Mouse (Mus musculus) stomach, postnatal 0 days (tissue): Measurements from ENCODE around the gene Hist2h2aa2.

ENCODE experiments used
- CTCF ChIP-seq: IDR thresholded peaks from 2 replicates; pipeline ENCODE4 v1.5.1; 2016; ENCODE audit warnings: antibody characterized with exemption, low read depth, mild to moderate bottlenecking, moderate library complexity
- EP300 ChIP-seq: optimal IDR thresholded peaks from 2 replicates; pipeline ENCODE3; 2016; ENCODE audit warnings: antibody characterized with exemption

DNA sequence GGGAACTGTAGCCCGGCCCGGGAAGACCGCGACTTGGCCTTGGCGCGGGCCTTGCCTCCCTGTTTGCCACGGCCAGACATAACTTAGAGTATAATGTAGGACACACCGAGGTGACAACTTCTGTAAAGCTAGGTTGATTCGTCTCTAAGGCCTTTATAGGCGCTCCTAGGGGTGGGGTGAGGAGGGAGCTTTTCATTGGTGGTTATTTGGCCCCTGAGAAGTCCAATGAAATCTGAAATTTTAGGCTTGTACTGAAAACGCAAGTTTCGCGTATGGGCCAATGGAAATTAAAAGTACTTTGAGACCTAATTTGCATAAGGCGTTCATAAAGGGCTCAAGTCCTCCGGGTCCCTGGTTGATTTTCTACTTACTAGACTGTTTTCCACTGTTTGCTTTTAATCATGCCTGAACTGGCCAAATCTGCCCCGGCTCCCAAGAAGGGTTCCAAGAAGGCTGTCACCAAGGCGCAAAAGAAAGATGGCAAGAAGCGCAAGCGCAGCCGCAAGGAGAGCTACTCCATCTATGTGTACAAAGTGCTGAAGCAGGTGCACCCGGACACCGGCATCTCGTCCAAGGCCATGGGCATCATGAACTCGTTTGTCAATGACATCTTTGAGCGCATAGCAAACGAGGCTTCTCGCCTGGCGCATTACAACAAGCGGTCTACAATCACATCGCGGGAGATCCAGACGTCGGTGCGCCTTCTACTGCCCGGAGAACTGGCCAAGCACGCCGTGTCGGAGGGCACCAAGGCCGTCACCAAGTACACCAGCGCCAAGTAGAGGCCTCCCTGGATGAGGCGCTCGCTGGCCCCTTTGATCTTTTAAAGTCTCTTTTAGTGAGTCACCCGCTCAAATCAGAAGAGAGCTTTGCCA, 19.1 kb downstream of the Hist2h2aa2 start, which contains the start of the genes Hist2h2ac and Hist2h2be:
- TF ChIP-seq CTCF = peak; percentile 15; the same call in 1 of the 2 replicates
- peak; percentile 57 for TF ChIP-seq EP300
